Mouse (Mus musculus): ENCODE data around the gene Dnah1.

- TF ChIP-seq CTCF (IDR thresholded peaks at IDR 0.05), result no peak
- TF ChIP-seq EP300 (IDR thresholded peaks at IDR 0.05), result no peak
Measured at GRCm38 (mm10) chr14:31369377-31369776, 45.7 kb upstream of the Dnah1 start.

Data from lung, postnatal 0 days (tissue).